Mouse (Mus musculus): ENCODE data around the gene Ccdc182.

Gene Ccdc182

GRCm38 (mm10) chr11:88280426-88280836 lies 13.4 kb upstream of the Ccdc182 start:
- no peak for DNase-seq (ENCODE audit: low spot score in 2 of 2)

- no peak for DNase-seq (ENCODE audit: low spot score in 2 of 2)
Measured at GRCm38 (mm10) chr11:88281428-88282119, 12.3 kb upstream of the Ccdc182 start.

- DNase-seq (ENCODE audit: low spot score in 2 of 2): no peak
Measured at GRCm38 (mm10) chr11:88282516-88282915, 11.3 kb upstream of the Ccdc182 start.

- no peak for DNase-seq (ENCODE audit: low spot score in 2 of 2)
Measured at GRCm38 (mm10) chr11:88286019-88286418, 7.8 kb upstream of the Ccdc182 start.

GRCm38 (mm10) chr11:88288400-88288799 lies 5.5 kb upstream of the Ccdc182 start:
- no peak for DNase-seq (ENCODE audit: low spot score in 2 of 2)

- DNase-seq (ENCODE audit: low spot score in 2 of 2): no peak
Measured at GRCm38 (mm10) chr11:88288805-88289340, 5.0 kb upstream of the Ccdc182 start.

- DNase-seq (ENCODE audit: low spot score in 2 of 2): no peak
Measured at GRCm38 (mm10) chr11:88291245-88291644, 2.6 kb upstream of the Ccdc182 start.

- DNase-seq (ENCODE audit: low spot score in 2 of 2): no peak
Measured at GRCm38 (mm10) chr11:88291688-88292087, 2.2 kb upstream of the Ccdc182 start.

- DNase-seq (ENCODE audit: low spot score in 2 of 2): no peak
Measured at GRCm38 (mm10) chr11:88294394-88294710, 494 bp downstream of the Ccdc182 start.

- DNase-seq (ENCODE audit: low spot score in 2 of 2): no peak
Measured at GRCm38 (mm10) chr11:88295298-88295697, 1.4 kb downstream of the Ccdc182 start.

GRCm38 (mm10) chr11:88297526-88297925 lies 3.7 kb downstream of the Ccdc182 start:
- DNase-seq (ENCODE audit: low spot score in 2 of 2): no peak

- DNase-seq (ENCODE audit: low spot score in 2 of 2): no peak
Measured at GRCm38 (mm10) chr11:88299345-88299744, 5.5 kb downstream of the Ccdc182 start.

GRCm38 (mm10) chr11:88301619-88302018 lies 7.8 kb downstream of the Ccdc182 start:
- DNase-seq (ENCODE audit: low spot score in 2 of 2): no peak

GRCm38 (mm10) chr11:88305759-88306158 lies 11.9 kb downstream of the Ccdc182 start:
- no peak for DNase-seq (ENCODE audit: low spot score in 2 of 2)

GRCm38 (mm10) chr11:88307616-88308543 lies 14.0 kb downstream of the Ccdc182 start:
- DNase-seq (ENCODE audit: low spot score in 2 of 2): no peak

GRCm38 (mm10) chr11:88309059-88309700 lies 15.3 kb downstream of the Ccdc182 start:
- DNase-seq (ENCODE audit: low spot score in 2 of 2): no peak

GRCm38 (mm10) chr11:88310773-88311172 lies 16.9 kb downstream of the Ccdc182 start:
- DNase-seq (ENCODE audit: low spot score in 2 of 2): no peak

- DNase-seq (ENCODE audit: low spot score in 2 of 2): no peak
Measured at GRCm38 (mm10) chr11:88311606-88312005, 17.7 kb downstream of the Ccdc182 start.

- DNase-seq (ENCODE audit: low spot score in 2 of 2): no peak
Measured at GRCm38 (mm10) chr11:88313512-88313911, 19.7 kb downstream of the Ccdc182 start.

- no peak for DNase-seq (ENCODE audit: low spot score in 2 of 2)
Measured at GRCm38 (mm10) chr11:88314471-88314870, 20.6 kb downstream of the Ccdc182 start.

GRCm38 (mm10) chr11:88315393-88315792 lies 21.5 kb downstream of the Ccdc182 start:
- no peak for DNase-seq (ENCODE audit: low spot score in 2 of 2)

- no peak for DNase-seq (ENCODE audit: low spot score in 2 of 2)
Measured at GRCm38 (mm10) chr11:88318850-88319249, 25.0 kb downstream of the Ccdc182 start.
